In the genomic region with DNA sequence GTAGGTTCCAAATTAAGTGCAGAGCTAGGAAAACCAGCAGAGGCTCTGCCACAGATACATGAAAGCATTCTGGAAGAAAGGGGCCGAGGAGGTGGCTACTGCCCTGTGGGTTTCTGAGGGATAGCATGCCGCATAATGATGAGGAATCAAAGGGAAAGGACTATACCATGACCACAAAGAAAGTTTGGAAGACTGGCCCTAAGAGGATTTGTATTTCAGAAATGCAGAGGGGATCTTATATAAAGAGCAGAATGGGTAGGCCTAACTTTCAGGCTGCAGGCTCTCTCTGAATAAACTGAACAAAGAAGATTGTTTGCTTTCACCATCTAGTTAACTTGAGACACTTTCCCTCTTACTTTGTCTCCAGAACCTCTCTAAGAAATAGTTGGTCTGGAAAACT, we compare ENCODE assay signal across 27 mouse cellular contexts.
DNase-seq lines count a peak whose midpoint lies in the region; ATAC-seq and TF ChIP-seq lines count a peak whose summit lies in the region.
"Had no signal": no experiment of that assay in that cellular context is flagged by ENCODE, and none has a peak within 500 bp of the region (broad histone marks: within the 10 kb centered on the region; RNA-seq: fewer than 3 reads in every experiment).

No protein-coding gene starts in this region.

- WGBS in forebrain, embryonic 14.5 days, result 41% methylated on average over 2 of the region's 2 CpGs
- WGBS in forebrain, embryonic 16.5 days, result 42% methylated on average over 2 of the region's 2 CpGs
- WGBS in midbrain, embryonic 11.5 days, result 17% methylated on average over 2 of the region's 2 CpGs
- 22% methylated on average over 2 of the region's 2 CpGs for WGBS in midbrain, embryonic 15.5 days

- no peak overlapping the region for H3K4me3 ChIP-seq in forebrain, embryonic 14.5 days (ENCODE audit: low read depth, low read length)
- no peak overlapping the region for H3K4me3 ChIP-seq in forebrain, embryonic 16.5 days (replicated peaks; ENCODE audit: low read length)
- no peak overlapping the region for H3K4me3 ChIP-seq in midbrain, embryonic 11.5 days (ENCODE audit: low read depth, low read length)
- H3K4me3 ChIP-seq in midbrain, embryonic 15.5 days, result no peak overlapping the region
- H3K4me3 ChIP-seq: embryonic facial prominence, embryonic 13.5 days; embryonic facial prominence, embryonic 15.5 days; erythroblast, embryonic 14.5 days; forebrain, embryonic 10.5 days; forebrain, embryonic 12.5 days; forebrain, embryonic 15.5 days had no signal

- no peaks in the 10 kb centered on the region for H3K36me3 ChIP-seq in forebrain, embryonic 14.5 days (ENCODE audit: control insufficient read depth, insufficient read depth, low read length)
- no peaks in the 10 kb centered on the region for H3K36me3 ChIP-seq in forebrain, embryonic 16.5 days (ENCODE audit: control insufficient read depth, insufficient read depth)
- H3K36me3 ChIP-seq in midbrain, embryonic 11.5 days (ENCODE audit: control insufficient read depth, insufficient read depth, low read length), result no peaks in the 10 kb centered on the region
- no peaks in the 10 kb centered on the region for H3K36me3 ChIP-seq in midbrain, embryonic 15.5 days (replicated peaks)
- H3K36me3 ChIP-seq: embryonic facial prominence, embryonic 13.5 days; embryonic facial prominence, embryonic 15.5 days; forebrain, embryonic 10.5 days; forebrain, embryonic 12.5 days; forebrain, embryonic 15.5 days; G1E had no signal

- no peak for TF ChIP-seq POLR2A in brain, embryonic 14.5 days (IDR thresholded peaks at IDR 0.05; ENCODE audit: borderline replicate concordance, extremely low read depth, insufficient read depth, insufficient read length, poor library complexity, severe bottlenecking)

- H3K4me1 ChIP-seq in forebrain, embryonic 14.5 days (ENCODE audit: control insufficient read depth, insufficient read depth, low read length), result no peaks in the 10 kb centered on the region
- H3K4me1 ChIP-seq in forebrain, embryonic 16.5 days (replicated peaks; ENCODE audit: control insufficient read depth, insufficient read depth, low read length), result no peaks in the 10 kb centered on the region
- H3K4me1 ChIP-seq in midbrain, embryonic 11.5 days (ENCODE audit: control insufficient read depth, insufficient read depth, low read length), result 0 out of 2 replicates have a peak, but pooled peaks cover 3% of the 10 kb centered on the region
- H3K4me1 ChIP-seq in midbrain, embryonic 15.5 days, result no peaks in the 10 kb centered on the region
- H3K4me1 ChIP-seq: embryonic facial prominence, embryonic 13.5 days; embryonic facial prominence, embryonic 15.5 days; forebrain, embryonic 10.5 days; forebrain, embryonic 12.5 days; forebrain, embryonic 15.5 days had no signal

- no peaks in the 10 kb centered on the region for H3K27me3 ChIP-seq in forebrain, embryonic 14.5 days (replicated peaks; ENCODE audit: control insufficient read depth, insufficient read depth, low read length)
- no peaks in the 10 kb centered on the region for H3K27me3 ChIP-seq in forebrain, embryonic 16.5 days (replicated peaks; ENCODE audit: control insufficient read depth, insufficient read depth, low read length)
- no peaks in the 10 kb centered on the region for H3K27me3 ChIP-seq in midbrain, embryonic 11.5 days (ENCODE audit: control insufficient read depth, insufficient read depth, low read length)
- H3K27me3 ChIP-seq in midbrain, embryonic 15.5 days (replicated peaks), result no peaks in the 10 kb centered on the region
- H3K27me3 ChIP-seq: CH12.LX; embryonic facial prominence, embryonic 13.5 days; embryonic facial prominence, embryonic 15.5 days; forebrain, embryonic 12.5 days; forebrain, embryonic 15.5 days had no signal

- H3K9ac ChIP-seq in forebrain, embryonic 14.5 days (ENCODE audit: low read length), result no peak overlapping the region
- H3K9ac ChIP-seq in forebrain, embryonic 16.5 days (replicated peaks; ENCODE audit: low read depth, low read length), result no peak overlapping the region
- H3K9ac ChIP-seq in midbrain, embryonic 11.5 days (ENCODE audit: low read length), result no peak overlapping the region
- H3K9ac ChIP-seq in midbrain, embryonic 15.5 days, result no peak overlapping the region
- H3K9ac ChIP-seq: embryonic facial prominence, embryonic 13.5 days; embryonic facial prominence, embryonic 15.5 days; forebrain, embryonic 12.5 days; forebrain, embryonic 15.5 days had no signal

- H3K27ac ChIP-seq in forebrain, embryonic 14.5 days (ENCODE audit: low read depth, low read length), result no peak overlapping the region
- no peak overlapping the region for H3K27ac ChIP-seq in forebrain, embryonic 16.5 days (ENCODE audit: low read length)
- no peak overlapping the region for H3K27ac ChIP-seq in midbrain, embryonic 11.5 days (ENCODE audit: low read depth, low read length)
- no peak overlapping the region for H3K27ac ChIP-seq in midbrain, embryonic 15.5 days
- H3K27ac ChIP-seq: embryonic facial prominence, embryonic 13.5 days; embryonic facial prominence, embryonic 15.5 days; forebrain, embryonic 10.5 days; forebrain, embryonic 12.5 days; forebrain, embryonic 15.5 days had no signal

- H3K4me2 ChIP-seq in forebrain, embryonic 14.5 days (ENCODE audit: low read length), result no peak overlapping the region
- no peak overlapping the region for H3K4me2 ChIP-seq in forebrain, embryonic 16.5 days (ENCODE audit: low read length)
- no peak overlapping the region for H3K4me2 ChIP-seq in midbrain, embryonic 11.5 days
- H3K4me2 ChIP-seq in midbrain, embryonic 15.5 days, result no peak overlapping the region
- H3K4me2 ChIP-seq: embryonic facial prominence, embryonic 13.5 days; embryonic facial prominence, embryonic 15.5 days; forebrain, embryonic 12.5 days; forebrain, embryonic 15.5 days had no signal

- DNase-seq in forebrain, embryonic 14.5 days (ENCODE audit: low spot score), result peak; percentile 2
- DNase-seq in midbrain, embryonic 11.5 days (ENCODE audit: low spot score, missing footprints), result peak; percentile 81
- DNase-seq in brain, embryonic 14.5 days (ENCODE audit: low read depth), result peak; percentile 49
- DNase-seq: adrenal gland, adult 8-10 months; adrenal gland, postnatal 14 days; adrenal gland, postnatal 36 days; B cell, adult 2 months; cerebellum, adult 11 months; cerebellum, adult 18-20 months; cerebellum, adult 8-10 months; cerebellum, adult 9-11 months; cerebellum, postnatal 14 days; cerebellum, postnatal 36 days; embryo, embryonic 11 days had no signal

- ATAC-seq in forebrain, embryonic 14.5 days, result no peak
- ATAC-seq in forebrain, embryonic 16.5 days, result no peak
- ATAC-seq in midbrain, embryonic 11.5 days (ENCODE audit: low FRiP score), result peak; percentile 62; the same call in 1 of the 2 replicates
- no peak for ATAC-seq in midbrain, embryonic 15.5 days (replicated peaks)
- ATAC-seq: activated CD4-positive, CD25-positive, alpha-beta regulatory T cell, adult 4 months; CD4-positive, CD25-positive, alpha-beta regulatory T cell, adult 4 months; forebrain, embryonic 15.5 days; Patski had no signal

- TF ChIP-seq CTCF in brain, embryonic 14.5 days (IDR thresholded peaks at IDR 0.05; ENCODE audit: borderline replicate concordance, extremely low read depth, insufficient read depth, insufficient read length), result no peak

- no peaks in the 10 kb centered on the region for H3K9me3 ChIP-seq in forebrain, embryonic 14.5 days (replicated peaks; ENCODE audit: control insufficient read depth, low read length)
- no peaks in the 10 kb centered on the region for H3K9me3 ChIP-seq in forebrain, embryonic 16.5 days (ENCODE audit: control insufficient read depth, low read length)
- H3K9me3 ChIP-seq in midbrain, embryonic 11.5 days (ENCODE audit: control insufficient read depth, low read length), result no peaks in the 10 kb centered on the region
- no peaks in the 10 kb centered on the region for H3K9me3 ChIP-seq in midbrain, embryonic 15.5 days
- H3K9me3 ChIP-seq: embryonic facial prominence, embryonic 13.5 days; embryonic facial prominence, embryonic 15.5 days; forebrain, embryonic 10.5 days; forebrain, embryonic 12.5 days; forebrain, embryonic 15.5 days; G1E had no signal

Comparison
In these comparisons a context has a peak if more than half of its experiments do, and no peak if none do; other contexts are left out.
1. DNase-seq: peak in every context shown above with its lines; median percentile 81 in midbrain, embryonic 11.5 days; 49 in brain, embryonic 14.5 days; 2 in forebrain, embryonic 14.5 days.